Mouse (Mus musculus) limb, embryonic 11.5 days (tissue): ENCODE measurements around the gene Arid4a. TPM values are rescaled to one million over a fixed set of nuclear protein-coding genes. Genes with fewer than 3 reads are reported as not detected.

Source experiments
- ATAC-seq: fragments of 200-750 bp; cut with Nextera tagmentation; 2 replicates; pipeline ENCODE4 v1.8.0; 2017; ENCODE audit warnings: low read depth; ENCODE audit not compliant: insufficient number of reproducible peaks, low FRiP score, low TSS enrichment
- DNase-seq: peaks from one replicate; pipeline ENCODE4 v3.0.0-alpha.2; 2015; ENCODE audit warnings: low spot score
- H3K27ac ChIP-seq: fragments of 300-500 bp; sonication (generic); replicated peaks from 2 replicates; pipeline ENCODE4 v1.5.1; 2014; ENCODE audit warnings: low read depth, mild to moderate bottlenecking, low read length
- H3K27me3 ChIP-seq: fragments of 300-500 bp; sonication (generic); 2 replicates; pipeline ENCODE4 v1.6.1; 2014; ENCODE audit warnings: mild to moderate bottlenecking, low read length, mixed read lengths; ENCODE audit not compliant: control insufficient read depth, insufficient read depth
- H3K36me3 ChIP-seq: fragments of 300-500 bp; sonication (generic); 2 replicates; pipeline ENCODE4 v1.6.1; 2014; ENCODE audit warnings: mild to moderate bottlenecking, low read length, moderate library complexity, mixed read lengths; ENCODE audit not compliant: control insufficient read depth, insufficient read depth
- H3K4me1 ChIP-seq: fragments of 300-500 bp; sonication (generic); 2 replicates; pipeline ENCODE4 v1.6.1; 2014; ENCODE audit warnings: low read length, mixed read lengths; ENCODE audit not compliant: control insufficient read depth, insufficient read depth
- H3K4me2 ChIP-seq: fragments of 300-500 bp; sonication (generic); 2 replicates; pipeline ENCODE4 v1.6.1; 2014; ENCODE audit warnings: low read depth, mild to moderate bottlenecking, moderate library complexity; ENCODE audit not compliant: severe bottlenecking
- H3K4me3 ChIP-seq: fragments of 300-500 bp; sonication (generic); 2 replicates; pipeline ENCODE4 v1.5.1; 2014; ENCODE audit warnings: low read depth, low read length
- H3K9ac ChIP-seq: fragments of 300-500 bp; sonication (generic); 2 replicates; pipeline ENCODE4 v1.6.1; 2014; ENCODE audit warnings: mild to moderate bottlenecking, low read length
- H3K9me3 ChIP-seq: fragments of 300-500 bp; sonication (generic); 2 replicates; pipeline ENCODE4 v1.6.1; 2016; ENCODE audit warnings: low read length; ENCODE audit not compliant: control insufficient read depth
- WGBS: fragments of 180-500 bp; shearing (Covaris S2); extraction: QIAGEN DNeasy Blood & Tissue Kit; methylation state at CpG from one replicate; pipeline ENCODE4 v1.1.7; 2014; 5-methylcytosine and 5-hydroxymethylcytosine counted together
- polyA plus RNA-seq: library from polyadenylated mRNA; unstranded; fragments of >200 nt; fragmentation: Nextera tagmentation; extraction: Ambion mirVana; gene quantifications from 2 replicates; pipeline ENCODE4 v1.2.1, GENCODE M21; 2014

Arid4a gene
- polyA plus RNA-seq, 1 experiment from 2014 or later = 37.4 TPM

DNA sequence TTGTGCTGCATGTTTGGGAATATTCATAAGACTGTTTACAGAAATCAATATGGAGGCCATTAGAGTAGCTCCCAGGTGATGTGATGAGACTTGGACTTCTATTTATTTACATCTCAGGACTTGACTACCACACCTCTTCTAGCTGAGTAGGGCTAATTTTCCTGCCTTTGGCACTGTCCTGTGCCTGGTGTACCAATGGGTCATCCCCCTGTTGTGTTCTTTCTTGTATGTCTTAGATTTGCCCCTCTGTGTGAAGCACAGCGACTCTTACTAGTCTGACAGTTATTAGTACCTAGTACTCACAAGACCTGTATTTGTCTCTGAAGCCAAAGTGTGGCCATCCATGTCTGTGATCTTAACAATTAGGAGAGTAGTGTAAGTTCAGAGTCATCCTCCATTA lies 26.7 kb downstream of the Arid4a start:
- Histone ChIP-seq H3K9ac (no peak overlapping the region), H3K9me3 (no peaks in the 10 kb centered on the region), H3K4me3 (no peak overlapping the region), H3K36me3 (peaks cover 8% of the 10 kb centered on the region; the same call in 1 of the 2 replicates), H3K4me2 (no peak overlapping the region), H3K27me3 (no peaks in the 10 kb centered on the region), H3K4me1 (no peaks in the 10 kb centered on the region), H3K27ac (no peak overlapping the region)
- 100% methylated on average over 1 of the region's 1 CpGs for WGBS
- no peak for DNase-seq
- ATAC-seq = no peak

DNA sequence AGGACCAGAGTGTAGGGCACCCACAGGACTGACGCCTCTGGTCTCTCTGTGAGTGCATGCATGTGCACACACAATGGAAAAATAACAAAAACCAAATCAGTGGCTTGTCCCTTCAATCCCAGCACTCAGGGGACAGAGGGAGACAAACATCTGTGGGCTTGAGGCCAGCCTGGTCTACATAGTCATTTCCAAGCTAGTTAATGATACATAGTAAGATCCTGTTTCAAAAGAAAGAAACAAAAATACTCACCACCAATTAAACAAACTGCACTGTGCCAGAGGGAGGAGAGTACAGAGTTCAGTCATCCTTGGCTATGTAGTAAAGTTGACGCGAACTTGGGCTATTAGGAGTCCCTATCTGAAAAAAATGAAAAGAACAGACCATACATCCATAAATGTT lies 27.8 kb downstream of the Arid4a start:
- Histone ChIP-seq H3K4me2 (no peak overlapping the region), H3K27me3 (no peaks in the 10 kb centered on the region), H3K4me3 (no peak overlapping the region), H3K36me3 (peaks cover 8% of the 10 kb centered on the region; the same call in 1 of the 2 replicates), H3K27ac (no peak overlapping the region), H3K9me3 (no peaks in the 10 kb centered on the region), H3K4me1 (no peaks in the 10 kb centered on the region), H3K9ac (no peak overlapping the region)
- ATAC-seq = no peak
- no peak for DNase-seq
- WGBS = 95% methylated on average over 3 of the region's 3 CpGs

DNA sequence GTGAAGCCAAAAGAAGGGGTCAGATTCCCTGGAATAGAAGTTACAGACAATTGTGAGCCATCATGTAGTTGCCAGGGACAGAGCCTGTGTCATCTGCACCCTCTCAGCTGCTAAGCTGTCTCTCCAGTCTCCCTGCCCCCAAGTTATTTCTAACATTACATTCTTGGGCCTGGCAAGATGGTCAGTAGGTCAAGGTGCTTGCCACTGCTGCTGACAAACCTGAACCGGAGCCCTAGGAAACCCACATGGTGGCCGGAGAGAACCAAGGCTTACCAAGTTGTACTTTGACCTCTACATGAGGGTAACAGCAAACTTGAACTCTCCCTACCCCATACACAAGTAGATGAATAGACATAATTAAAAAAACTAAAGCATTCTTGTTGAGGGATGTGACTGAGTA lies 28.7 kb downstream of the Arid4a start:
- Histone ChIP-seq H3K27ac (no peak overlapping the region), H3K27me3 (no peaks in the 10 kb centered on the region), H3K9ac (no peak overlapping the region), H3K9me3 (no peaks in the 10 kb centered on the region), H3K36me3 (peaks cover 6% of the 10 kb centered on the region; the same call in 1 of the 2 replicates), H3K4me1 (no peaks in the 10 kb centered on the region), H3K4me3 (no peak overlapping the region), H3K4me2 (no peak overlapping the region)
- ATAC-seq (no peak), DNase-seq (no peak)
- 93% methylated on average over 2 of the region's 2 CpGs for WGBS

DNA sequence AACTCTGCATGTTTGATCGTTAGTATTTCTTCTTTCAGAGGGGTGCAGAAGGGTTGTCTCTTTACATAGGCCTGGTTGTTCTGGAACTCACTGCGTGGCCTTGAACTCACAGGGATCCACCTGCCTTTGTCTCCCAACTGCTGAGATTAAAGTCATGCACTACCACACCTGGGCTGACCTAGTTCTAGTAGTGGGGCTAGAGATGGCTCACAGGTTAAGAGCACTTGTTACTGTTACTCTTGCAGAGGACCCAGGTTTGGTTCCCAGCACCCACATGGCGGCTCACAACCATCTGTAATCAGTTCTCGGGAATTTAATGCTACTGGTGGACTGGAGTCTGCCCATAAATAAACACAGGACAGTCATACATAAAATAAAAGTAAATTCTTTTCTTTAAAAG lies 30.7 kb downstream of the Arid4a start:
- Histone ChIP-seq H3K27ac (no peak overlapping the region), H3K27me3 (no peaks in the 10 kb centered on the region), H3K9ac (no peak overlapping the region), H3K4me1 (no peaks in the 10 kb centered on the region), H3K36me3 (peaks cover 5% of the 10 kb centered on the region; the same call in 1 of the 2 replicates), H3K4me3 (no peak overlapping the region), H3K9me3 (no peaks in the 10 kb centered on the region), H3K4me2 (no peak overlapping the region)
- no peak for ATAC-seq
- DNase-seq = no peak
- 98% methylated on average over 4 of the region's 4 CpGs for WGBS

DNA sequence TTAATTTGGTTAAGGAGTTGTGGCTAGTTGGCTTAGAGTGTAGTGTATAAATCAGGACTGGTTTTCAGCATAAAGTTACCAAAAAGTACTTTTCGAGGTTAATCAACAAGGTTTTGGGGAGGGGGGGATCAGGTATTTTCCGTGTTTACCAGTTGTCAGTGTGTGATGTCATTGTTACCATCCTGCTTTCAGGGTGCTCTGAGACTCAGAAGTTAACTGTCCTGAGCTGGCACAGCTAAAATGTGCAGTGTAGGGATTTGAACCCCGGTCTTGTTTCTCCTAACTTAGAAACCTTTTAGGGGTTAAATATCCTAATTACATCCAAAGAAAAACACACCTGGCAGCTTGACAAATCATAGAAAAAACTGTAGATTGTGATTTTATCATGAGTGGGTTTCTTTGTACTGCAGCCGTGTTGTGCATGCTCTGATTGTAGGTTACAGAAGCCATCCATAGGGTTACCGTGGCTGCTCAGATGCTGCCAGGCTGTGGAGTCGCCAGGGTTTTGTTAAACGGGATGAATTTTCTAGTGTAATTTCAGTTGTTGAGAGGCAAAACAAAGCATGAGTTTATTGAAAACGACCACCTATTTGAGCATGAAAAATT lies 31.8 kb downstream of the Arid4a start:
- Histone ChIP-seq H3K27ac (peak overlapping the region; percentile 10; the same call in 1 of the 2 replicates), H3K36me3 (peaks cover 5% of the 10 kb centered on the region; the same call in 1 of the 2 replicates), H3K4me3 (no peak overlapping the region), H3K4me2 (no peak overlapping the region), H3K27me3 (no peaks in the 10 kb centered on the region), H3K9ac (no peak overlapping the region), H3K4me1 (no peaks in the 10 kb centered on the region), H3K9me3 (no peaks in the 10 kb centered on the region)
- WGBS = 83% methylated on average over 8 of the region's 8 CpGs
- ATAC-seq (no peak), DNase-seq (no peak)

DNA sequence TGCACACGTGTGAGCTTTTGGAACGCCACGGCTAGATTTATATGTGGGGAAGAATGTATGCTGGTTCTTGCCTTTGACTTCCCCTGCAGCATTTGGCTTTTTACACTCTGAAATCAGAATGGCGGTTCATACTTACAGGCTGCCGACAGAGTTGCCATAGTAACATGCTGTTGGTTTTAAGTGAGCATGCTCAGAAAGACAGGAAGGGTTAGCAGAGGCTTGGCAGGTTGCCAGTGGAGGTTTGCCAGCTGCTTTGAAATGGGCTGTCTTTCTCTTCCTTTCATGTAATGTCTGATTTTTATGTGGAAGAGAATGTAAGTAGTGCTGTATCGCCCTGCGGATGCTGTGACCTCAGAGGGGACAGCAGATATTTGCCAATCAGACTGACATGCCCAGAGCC lies 32.3 kb downstream of the Arid4a start:
- no peak overlapping the region for H3K9ac ChIP-seq
- no peaks in the 10 kb centered on the region for H3K9me3 ChIP-seq
- H3K4me3 ChIP-seq = no peak overlapping the region
- H3K27ac ChIP-seq = peak overlapping the region; percentile 10; the same call in 1 of the 2 replicates
- no peak for ATAC-seq
- peaks cover 5% of the 10 kb centered on the region; the same call in 1 of the 2 replicates for H3K36me3 ChIP-seq
- no peaks in the 10 kb centered on the region for H3K4me1 ChIP-seq
- DNase-seq = peak; percentile 84
- WGBS = 61% methylated on average over 7 of the region's 7 CpGs
- H3K4me2 ChIP-seq = no peak overlapping the region
- H3K27me3 ChIP-seq = no peaks in the 10 kb centered on the region

DNA sequence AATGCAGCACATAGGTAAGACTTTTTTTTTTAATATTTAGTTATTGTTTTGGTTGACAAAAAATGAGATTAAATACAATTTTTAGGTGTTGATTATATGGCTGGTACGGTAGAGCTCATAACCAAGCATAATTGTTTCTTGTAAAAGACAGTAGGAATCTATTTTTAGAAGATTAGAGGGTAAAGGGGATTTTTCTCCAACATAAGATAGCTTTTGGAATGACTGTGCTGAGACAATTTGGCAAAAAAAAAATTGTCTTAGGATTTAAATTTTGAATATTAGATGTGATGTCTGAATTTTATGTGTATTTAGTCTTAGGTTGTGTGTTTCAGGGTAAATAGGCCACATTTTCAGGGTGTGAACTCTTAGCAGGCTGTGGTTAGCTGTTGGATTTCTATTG lies 32.8 kb downstream of the Arid4a start:
- Histone ChIP-seq H3K27me3 (no peaks in the 10 kb centered on the region), H3K4me2 (no peak overlapping the region), H3K4me3 (no peak overlapping the region), H3K36me3 (peaks cover 5% of the 10 kb centered on the region; the same call in 1 of the 2 replicates), H3K27ac (no peak overlapping the region), H3K9me3 (no peaks in the 10 kb centered on the region), H3K9ac (no peak overlapping the region), H3K4me1 (no peaks in the 10 kb centered on the region)
- WGBS = 89% methylated on average over 1 of the region's 1 CpGs
- ATAC-seq = no peak
- DNase-seq = no peak

DNA sequence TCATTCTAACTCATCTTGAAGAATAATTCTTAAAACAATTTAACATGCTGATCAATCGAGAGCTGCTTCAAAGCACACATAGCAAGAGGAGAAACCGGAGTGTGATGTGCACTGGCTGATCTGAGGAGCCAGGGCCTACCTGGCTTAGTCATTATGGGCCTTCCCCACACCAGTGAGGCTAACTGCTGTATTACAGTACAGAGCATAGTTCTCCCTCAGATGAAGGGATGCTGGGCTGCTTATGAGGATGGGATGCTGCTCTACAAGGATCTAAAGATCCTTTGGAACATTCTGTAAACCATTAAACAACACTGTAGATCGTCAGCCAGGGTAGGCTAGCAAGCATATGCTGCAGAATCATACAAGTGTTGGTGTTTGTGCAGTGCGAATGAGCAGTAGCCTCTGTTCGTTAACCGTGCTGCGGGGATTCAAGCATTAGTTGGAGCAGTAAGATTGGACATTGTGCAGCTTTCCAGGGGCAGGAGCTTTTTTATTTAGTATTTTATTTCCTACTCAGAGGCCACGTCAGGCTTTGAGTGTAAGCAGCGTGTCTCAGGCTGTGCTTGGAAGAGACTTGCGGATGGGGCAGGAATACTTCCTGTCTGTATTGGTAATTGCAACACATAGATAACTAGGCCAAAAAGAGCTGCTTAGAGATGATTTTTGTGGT lies 33.9 kb downstream of the Arid4a start:
- WGBS = 91% methylated on average over 10 of the region's 10 CpGs
- no peak for DNase-seq
- no peak for ATAC-seq
- no peaks in the 10 kb centered on the region for H3K27me3 ChIP-seq
- peaks cover 5% of the 10 kb centered on the region; the same call in 1 of the 2 replicates for H3K36me3 ChIP-seq
- H3K4me1 ChIP-seq = no peaks in the 10 kb centered on the region
- no peak overlapping the region for H3K27ac ChIP-seq
- H3K9me3 ChIP-seq = no peaks in the 10 kb centered on the region
- no peak overlapping the region for H3K9ac ChIP-seq
- H3K4me2 ChIP-seq = no peak overlapping the region
- no peak overlapping the region for H3K4me3 ChIP-seq
